Mouse (Mus musculus): ENCODE measurements around the gene Rps27l. TPM values are rescaled to one million over a fixed set of nuclear protein-coding genes. Genes with fewer than 3 reads are reported as not detected.
A peak's percentile ranks its signal among the peaks of the same experiment; 100 is the strongest.
"Not testable (repeated sequence)": the region's sequence is repeated elsewhere in the genome, so short reads cannot be mapped to it uniquely, and the experiment has no call there.

Gene Rps27l
- total RNA-seq (2021) = 10 to 100 TPM; 41.6 to 49.4 TPM

DNA sequence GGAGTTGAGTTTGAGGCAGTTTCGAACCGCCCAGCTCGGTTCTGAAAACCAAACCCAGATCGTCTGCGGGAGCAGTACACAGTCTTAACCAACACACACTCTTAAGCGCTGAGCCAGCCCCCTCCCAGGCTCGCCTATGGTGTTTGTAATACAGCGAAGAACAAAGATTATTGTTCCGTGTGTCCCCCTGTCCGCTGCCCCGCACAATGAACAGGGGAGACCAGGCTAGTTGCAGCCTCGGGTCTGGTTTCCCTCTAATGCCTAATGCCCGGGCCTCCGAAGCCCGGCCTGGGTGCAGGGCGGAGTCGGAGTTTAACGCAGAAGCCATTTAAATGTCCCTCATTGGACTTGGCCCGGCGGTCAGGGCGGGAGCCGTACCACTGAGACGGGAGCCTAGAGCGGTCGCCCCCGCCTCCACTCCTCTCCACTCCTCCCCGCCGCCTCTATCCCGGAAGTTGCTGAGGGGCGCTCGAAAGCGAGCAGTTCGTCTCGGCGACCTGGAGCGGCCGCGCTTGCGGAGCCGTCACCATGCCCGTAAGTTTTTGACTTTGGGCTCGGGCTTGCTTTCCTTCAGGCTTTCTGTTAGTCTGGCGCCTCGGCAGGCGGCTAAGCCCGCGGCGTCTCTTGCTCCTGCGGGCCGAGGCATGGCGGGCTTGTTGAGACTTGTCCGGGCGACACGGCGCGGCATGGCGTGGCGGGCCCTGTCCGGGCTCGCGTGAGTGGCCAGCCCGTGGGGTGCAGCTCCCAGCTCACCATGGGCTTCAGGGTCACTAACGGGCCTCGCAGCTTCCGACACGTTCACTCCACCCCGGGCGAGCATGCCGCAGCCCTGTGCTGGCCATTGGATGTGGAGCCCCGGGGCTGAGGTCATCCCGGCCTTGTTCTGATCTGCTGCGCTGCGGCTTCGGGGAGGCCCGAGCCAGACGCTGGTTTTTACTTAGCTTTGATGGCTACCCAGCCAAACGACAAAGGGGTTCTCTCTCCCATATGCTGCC, at the start of gene Rps27l:
Gene Rps27l, plus strand, starts transcription at position 440 of the 995 bp plus-strand sequence.
- peak; percentile 86 to 97 for DNase-seq (ENCODE audit: extremely low spot score in 1 of 2, low spot score in 2 of 2)
- intact Hi-C loops (cut with DNase I) = no loop called here

DNA sequence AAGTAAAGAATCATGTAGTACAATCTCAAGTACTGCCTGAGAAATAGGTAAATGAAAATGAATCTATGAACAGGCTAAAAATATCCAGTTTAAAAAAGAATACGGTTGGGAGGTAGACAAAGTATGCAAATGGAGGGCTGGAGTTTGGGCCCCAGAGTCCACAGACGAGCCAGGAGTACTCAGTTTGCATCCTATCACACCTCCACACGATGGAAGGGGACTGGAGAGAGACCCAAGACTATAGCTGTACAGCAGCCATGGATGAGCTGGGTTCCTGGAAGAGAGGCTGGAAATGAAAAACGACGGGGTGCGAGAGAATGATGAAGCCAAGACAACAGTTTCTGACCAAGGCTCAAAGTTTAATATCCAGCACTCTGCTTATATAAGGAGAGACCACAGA, 48.9 kb upstream of the Rps27l start:
- no peak for DNase-seq (ENCODE audit: extremely low spot score in 1 of 2, low spot score in 2 of 2)
- intact Hi-C loops (cut with DNase I) = no loop called here

DNA sequence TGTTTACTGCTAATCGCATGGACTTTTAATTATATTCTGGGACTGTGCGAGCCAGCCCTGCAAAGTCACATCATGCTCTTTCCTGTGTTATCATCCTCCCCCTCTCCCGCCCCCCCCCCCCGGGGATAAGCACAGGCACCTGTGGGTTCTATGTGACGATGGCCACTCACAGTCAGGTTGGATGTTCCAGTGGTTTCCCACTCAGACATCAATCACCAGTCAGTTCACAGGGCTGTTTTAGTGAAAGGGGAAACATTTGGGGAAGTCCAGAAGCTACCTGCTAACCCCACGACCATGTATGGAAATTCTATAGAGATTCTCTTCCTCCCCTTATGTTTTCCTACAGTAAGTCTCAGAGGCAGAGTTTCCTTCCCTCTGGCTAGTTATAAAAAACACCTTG, 48.0 kb upstream of the Rps27l start:
- intact Hi-C loops (cut with DNase I) = no loop called here
- DNase-seq (ENCODE audit: extremely low spot score in 1 of 2, low spot score in 2 of 2) = no peak

DNA sequence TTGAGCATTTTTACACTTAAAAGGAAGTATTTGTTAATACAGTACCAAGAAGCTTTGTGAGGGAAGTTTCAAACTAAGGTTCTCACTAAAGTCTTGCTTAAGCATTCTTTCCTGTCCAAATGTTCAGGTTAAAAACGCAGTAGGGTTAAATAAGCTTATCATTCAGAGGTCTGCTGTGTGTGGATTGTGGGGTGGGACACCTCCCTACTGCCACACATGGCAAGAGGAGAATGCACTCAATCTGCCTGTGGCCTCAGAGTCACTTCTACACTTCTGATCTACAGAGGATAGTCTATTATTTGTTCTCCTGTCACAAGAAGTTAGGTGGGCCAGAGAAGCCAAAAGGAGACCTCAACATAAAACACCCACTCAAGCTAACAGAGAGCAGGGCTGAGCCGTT, 46.8 kb upstream of the Rps27l start:
- intact Hi-C loops (cut with DNase I) = no loop called here
- DNase-seq (ENCODE audit: extremely low spot score in 1 of 2, low spot score in 2 of 2) = no peak

DNA sequence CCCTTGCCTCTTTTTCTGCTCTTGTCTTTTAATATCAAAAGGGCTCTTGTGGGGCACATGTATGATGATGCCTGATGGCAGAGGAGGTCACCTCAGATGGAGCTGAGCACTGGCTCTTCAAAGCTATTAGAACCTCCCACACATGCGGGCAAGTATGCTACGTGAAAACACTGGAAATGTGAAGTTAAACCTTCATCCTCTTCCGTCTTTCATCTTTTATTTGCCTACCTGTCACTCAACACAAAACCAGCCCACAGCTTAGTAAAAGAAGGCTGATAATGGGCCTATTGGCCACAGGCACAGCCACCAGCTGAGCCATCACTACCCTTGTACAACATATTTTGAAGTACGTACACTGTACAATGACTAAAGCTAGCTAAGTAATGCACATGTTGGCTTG, 46.4 kb upstream of the Rps27l start:
- DNase-seq (ENCODE audit: extremely low spot score in 1 of 2, low spot score in 2 of 2) = no peak
- intact Hi-C loops (cut with DNase I) = no loop called here

DNA sequence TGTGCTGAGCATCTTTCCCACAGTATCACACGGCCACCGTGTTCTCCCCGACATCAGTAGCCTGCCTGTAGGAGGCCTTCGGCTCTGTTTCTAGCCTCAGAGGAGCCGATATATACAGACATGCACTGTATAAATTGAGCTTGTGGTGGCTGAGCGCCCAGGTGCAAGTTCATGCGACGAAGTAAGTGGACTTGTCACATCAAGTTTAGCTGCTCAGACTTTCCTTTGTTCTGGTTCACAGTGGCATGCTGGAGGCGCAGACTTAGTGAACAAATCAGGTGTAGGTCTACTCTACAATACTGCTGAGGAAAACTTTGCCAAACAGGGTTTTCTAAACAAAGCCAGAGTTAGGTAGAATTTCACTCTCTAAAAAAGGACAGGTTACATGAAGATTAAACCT, 39.9 kb upstream of the Rps27l start:
- intact Hi-C loops (cut with DNase I) = no loop called here
- DNase-seq (ENCODE audit: extremely low spot score in 1 of 2, low spot score in 2 of 2) = no peak

DNA sequence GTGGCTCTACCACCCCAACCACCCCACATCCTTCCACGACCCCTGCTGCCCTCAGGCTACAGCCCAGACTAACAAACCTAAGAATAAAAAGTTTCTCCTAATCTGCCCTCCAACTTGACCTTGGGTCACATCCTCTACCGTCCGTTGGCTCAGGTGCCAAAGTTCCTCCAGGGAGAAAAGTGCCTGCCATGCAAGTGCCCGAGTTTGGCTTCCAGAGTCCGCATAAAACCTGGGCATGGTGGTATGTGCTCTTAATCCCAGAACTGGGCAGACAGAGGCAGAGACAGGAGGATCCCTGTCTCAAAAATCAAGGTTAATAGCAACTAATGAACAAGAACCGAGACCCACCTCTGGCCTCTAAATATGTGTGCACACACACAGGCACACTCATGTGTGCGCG, 38.8 kb upstream of the Rps27l start:
- DNase-seq (ENCODE audit: extremely low spot score in 1 of 2, low spot score in 2 of 2) = no peak
- intact Hi-C loops (cut with DNase I) = no loop called here

DNA sequence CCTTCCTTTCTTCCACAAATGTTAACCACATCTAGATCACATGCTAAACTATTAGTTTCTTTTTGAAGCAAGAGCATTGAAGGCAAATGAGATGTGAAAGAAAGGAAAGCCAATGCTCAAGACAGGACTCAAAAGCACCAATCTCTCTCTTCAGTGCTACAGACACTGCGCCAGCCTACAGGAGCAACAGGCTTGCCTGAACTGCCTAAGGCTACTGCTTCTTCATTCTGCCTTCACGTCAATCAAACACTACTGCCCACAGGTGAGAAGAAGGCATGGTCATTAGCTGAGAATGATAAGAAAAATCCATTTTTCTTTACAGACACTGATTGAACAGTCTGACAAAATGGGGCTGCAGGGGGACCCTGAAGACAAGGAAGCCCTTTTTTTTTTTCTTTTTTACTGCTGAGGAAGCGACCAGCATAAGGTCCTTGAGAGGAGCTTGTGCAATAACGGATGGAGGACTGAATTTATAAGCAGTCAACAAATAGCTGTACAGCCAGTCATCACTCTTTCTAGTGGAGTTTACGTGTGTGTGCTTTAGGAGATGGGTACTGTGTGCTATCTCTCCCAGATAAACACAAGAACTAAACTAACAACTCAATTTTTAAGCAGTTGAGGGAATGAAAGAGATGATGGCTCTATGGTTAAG, 38.0 kb upstream of the Rps27l start:
- intact Hi-C loops (cut with DNase I) = no loop called here
- no peak for DNase-seq (ENCODE audit: extremely low spot score in 1 of 2, low spot score in 2 of 2)

DNA sequence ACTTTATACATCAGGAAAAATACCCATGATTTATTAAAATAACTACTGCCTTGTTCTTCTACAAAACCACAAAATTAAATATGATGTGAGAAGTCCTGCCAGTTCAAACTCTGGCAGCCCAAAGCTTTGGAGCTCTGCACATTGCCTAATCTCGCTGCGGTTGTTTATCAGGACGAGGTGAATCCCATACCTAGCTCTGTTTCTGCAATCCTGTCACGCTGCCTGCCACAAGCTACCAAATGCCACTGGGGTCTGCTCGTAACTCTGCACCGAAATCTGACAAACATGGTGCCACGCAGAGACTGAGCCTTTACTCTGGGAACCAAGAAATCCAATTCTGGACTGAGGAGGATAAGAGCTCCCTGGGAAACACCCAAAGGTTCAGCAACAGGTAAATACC, 36.0 kb upstream of the Rps27l start:
- intact Hi-C loops (cut with DNase I) = loop anchor here (10.0 kb wide), 1 partner anchor 45 kb away; no protein-coding TSS in a partner anchor
- DNase-seq (ENCODE audit: extremely low spot score in 1 of 2, low spot score in 2 of 2) = no peak

DNA sequence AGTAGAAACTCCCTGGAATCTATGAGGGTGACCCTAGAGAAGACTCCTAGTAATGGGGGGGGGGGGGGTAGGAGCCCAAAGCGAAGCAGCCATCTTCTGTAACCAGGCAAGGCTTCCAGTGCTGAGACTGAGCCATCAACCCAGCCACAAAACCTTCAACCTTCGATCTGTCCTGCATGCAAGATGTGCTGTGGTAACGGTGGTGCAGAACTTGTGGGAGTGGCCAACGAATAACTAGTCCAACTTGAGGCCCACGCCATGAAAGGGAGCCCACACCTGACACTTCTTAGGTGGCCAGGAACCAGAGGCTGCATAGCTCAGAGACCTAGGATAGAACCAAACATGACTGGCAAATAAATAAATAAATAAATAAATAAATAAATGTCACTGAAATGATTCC, 35.2 kb upstream of the Rps27l start:
- DNase-seq (ENCODE audit: extremely low spot score in 1 of 2, low spot score in 2 of 2) = no peak
- intact Hi-C loops (cut with DNase I) = loop anchor here (10.0 kb wide), 1 partner anchor 46 kb away; no protein-coding TSS in a partner anchor

DNA sequence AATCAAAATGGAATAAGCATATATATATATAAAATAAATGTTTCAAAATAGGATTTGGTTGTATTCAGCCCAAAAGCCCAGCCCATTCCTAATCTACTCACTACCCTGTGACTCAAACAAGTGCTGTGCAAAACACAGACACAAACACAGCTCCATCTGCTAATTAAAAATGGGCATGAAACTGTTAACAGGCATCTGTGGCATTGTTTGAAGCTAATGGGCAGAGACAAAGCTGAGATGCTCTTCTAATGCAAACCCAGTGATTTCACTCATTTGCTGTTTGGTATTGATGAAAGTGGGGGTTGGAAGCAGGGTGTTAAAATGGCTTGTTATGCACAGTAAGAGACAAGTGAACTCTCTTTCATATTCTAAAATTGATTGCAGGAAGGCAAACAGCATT, 33.6 kb upstream of the Rps27l start:
- DNase-seq (ENCODE audit: extremely low spot score in 1 of 2, low spot score in 2 of 2) = no peak
- intact Hi-C loops (cut with DNase I) = loop anchor here (10.0 kb wide), 1 partner anchor 48 kb away; no protein-coding TSS in a partner anchor

DNA sequence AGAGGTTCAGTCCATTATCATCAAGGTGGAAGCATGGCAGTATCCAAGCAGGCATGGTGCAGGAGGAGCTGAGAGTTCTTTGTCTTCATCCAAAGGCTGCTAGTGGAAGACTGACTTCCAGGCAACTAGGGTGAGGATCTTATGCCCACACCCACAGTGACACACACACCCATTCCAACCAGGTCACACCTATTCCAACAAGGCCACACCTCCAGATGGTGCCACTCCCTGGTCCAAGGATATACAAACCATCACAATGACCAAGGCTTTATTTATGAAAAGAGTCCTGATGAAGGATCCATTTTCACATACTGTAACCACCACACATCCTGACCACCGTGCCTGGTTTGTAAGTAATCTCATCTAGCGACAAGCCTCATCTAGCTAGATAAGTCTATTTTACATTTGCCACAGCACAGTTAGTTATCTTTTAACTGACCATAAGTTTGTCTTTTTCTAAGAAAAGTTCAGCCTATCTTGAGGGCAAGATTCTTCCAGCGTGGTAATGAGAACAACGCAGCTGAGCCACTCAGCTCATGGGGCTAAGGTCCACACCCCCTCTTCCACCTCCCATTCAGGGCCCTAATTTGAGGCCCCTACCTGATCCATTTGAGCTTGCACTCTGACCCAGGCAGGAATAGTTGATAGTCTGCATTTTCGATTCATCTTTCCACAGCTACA, 32.5 kb upstream of the Rps27l start:
- not testable (repeated sequence) for DNase-seq (ENCODE audit: extremely low spot score in 1 of 2, low spot score in 2 of 2)
- intact Hi-C loops (cut with DNase I) = loop anchor here (10.0 kb wide), 1 partner anchor 49 kb away; no protein-coding TSS in a partner anchor

DNA sequence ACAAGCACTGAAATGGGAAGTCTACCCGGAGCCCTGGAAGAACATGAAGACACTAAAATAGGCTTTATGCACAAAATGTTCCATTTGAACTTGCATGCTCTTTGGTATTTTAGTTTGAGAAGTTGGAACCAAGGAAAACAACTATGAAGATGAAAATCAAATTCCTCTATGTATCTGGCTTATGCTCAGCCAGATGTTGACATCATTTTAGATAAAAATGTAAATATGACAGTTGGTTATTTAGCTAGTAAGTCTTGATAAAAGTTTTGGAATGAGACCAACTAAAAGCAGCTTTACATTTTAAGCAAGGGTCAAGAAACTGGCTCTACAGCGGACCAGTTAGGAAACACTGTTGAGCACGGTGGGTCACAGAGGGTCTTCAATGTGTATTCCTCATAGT, 31.3 kb upstream of the Rps27l start:
- no peak for DNase-seq (ENCODE audit: extremely low spot score in 1 of 2, low spot score in 2 of 2)
- intact Hi-C loops (cut with DNase I) = loop anchor here (10.0 kb wide), 1 partner anchor 50 kb away; no protein-coding TSS in a partner anchor

DNA sequence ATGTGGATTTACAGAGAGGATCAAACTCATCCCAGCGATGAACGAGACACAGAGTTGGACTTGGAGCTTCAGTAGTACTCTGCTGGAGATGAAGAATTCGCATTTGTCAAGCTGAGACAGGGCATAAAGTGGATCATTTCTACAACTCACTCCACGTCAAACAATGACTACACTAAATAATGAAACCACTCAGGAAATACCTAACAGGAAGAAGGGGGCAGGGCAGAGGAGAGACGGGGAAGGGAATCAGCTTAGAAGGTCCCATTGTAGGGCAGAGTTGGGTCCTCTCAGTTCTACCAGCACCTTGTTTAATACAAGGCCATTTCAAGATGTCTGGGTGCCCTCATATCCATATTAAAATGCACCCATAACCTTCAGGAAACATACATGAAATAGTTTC, 30.5 kb upstream of the Rps27l start:
- no peak for DNase-seq (ENCODE audit: extremely low spot score in 1 of 2, low spot score in 2 of 2)
- intact Hi-C loops (cut with DNase I) = loop anchor here (10.0 kb wide), 1 partner anchor 51 kb away; no protein-coding TSS in a partner anchor

DNA sequence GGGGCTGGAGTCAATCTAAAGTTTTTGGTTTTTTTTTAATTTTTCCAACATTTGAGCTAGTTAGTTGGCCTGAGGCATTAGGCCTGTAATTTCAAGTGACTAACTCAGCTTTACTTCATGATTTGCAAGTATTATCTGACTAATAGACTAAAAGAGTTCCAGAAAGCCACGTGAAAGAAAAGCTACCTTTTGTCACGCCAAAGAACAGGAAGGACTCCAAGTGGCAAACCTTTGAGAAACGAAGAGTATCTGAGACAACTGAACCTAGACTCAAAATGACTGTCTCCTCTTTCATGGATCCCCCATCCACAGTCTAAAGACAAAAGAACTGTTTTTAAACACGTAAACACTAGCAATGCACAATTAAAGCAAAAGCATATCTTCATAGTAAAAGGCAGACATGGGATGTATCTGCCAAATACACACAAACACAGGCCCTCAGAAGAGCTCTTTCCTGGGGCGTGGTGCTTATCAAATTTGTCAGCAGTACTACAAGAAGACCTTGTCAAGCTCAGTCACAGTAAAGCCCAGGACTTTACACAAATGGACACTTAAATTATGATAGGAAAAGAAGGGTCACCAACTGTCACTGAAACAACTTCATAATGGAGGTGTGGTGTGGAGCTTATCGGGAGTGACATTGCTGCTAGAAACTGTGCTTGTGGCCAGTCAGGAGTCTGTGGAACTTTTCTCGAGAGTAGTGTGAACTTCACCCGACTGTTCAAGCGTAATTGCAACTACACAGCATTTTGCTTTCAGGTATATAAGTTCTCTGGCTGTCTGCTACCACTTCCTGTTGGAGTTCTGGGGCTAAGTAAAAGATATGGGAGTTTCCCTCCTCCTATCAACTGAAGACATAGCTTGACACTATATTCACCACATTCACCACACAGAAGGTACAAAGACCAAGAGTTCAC, 29.8 kb upstream of the Rps27l start:
- intact Hi-C loops (cut with DNase I) = loop anchor here (10.0 kb wide), 1 partner anchor 51 kb away; no protein-coding TSS in a partner anchor
- DNase-seq (ENCODE audit: extremely low spot score in 1 of 2, low spot score in 2 of 2) = no peak

DNA sequence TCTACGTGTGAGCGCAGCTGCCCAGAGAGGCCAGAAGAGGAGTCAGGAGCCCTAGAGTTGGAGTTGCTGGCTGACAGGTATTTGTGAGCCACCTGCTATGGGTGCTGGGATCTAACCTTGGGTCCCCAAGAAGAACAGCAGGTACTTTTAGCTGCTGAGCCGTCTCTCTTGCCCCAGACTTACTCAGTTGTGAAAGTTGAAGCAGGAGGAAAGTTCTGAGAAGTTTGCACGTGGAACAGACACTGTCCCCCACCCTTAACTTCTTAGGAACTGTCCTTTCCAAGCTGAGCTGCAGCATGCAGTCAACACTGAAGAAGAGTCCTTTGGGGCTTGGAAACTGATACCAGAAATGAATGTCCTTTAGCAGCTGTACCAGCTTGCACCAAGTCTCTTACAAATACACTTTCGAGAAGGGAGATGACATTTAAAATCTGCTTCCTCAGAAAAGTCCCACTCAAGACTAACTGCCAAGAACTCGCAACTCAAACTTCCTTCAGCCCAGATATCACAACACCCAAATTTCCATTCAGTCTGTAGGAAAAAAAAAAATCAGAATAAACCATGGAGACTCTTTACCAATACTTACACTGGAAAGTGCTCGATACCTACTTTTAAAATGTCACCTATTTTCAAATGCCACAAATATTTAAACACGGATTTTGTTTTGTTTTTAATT, 28.5 kb upstream of the Rps27l start:
- intact Hi-C loops (cut with DNase I) = loop anchor here (10.0 kb wide), 1 partner anchor 53 kb away; no protein-coding TSS in a partner anchor
- DNase-seq (ENCODE audit: extremely low spot score in 1 of 2, low spot score in 2 of 2) = no peak

DNA sequence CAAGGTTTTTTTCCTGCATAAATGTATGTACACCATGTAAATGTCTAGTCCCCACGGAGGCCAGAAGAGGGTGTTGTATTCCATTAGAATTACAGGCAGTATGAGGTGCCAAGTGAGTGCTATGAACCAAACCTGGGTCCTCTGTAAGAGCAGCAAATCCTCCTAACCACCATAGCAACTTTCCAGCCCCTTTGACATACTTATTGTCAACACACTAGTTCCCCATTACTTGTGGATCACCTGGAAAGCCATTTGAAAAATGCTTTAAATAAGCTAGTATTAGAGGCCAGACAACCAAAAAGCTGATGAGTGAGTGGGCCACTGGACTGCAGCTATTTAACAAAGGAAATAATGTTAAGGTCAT, 28.0 kb upstream of the Rps27l start:
- no peak for DNase-seq (ENCODE audit: extremely low spot score in 1 of 2, low spot score in 2 of 2)
- intact Hi-C loops (cut with DNase I) = loop anchor here (10.0 kb wide), 1 partner anchor 53 kb away; no protein-coding TSS in a partner anchor

Measured in left cerebral cortex, postnatal 10 days (tissue).